Mouse (Mus musculus) gastrocnemius, postnatal 36 days (tissue): ENCODE measurements at regions not wholly inside any gene's neighbourhood (a gene's known extent, or its start where the extent isn't known, plus 50 kb on each side); places are given as distances from the start of the nearest gene placed in this dataset.

Experiments used
- microRNA-seq, 2 experiments: library from miRNA; unstranded; fragments of <30 nt; microRNA quantifications; one replicate each; pipeline ENCODE4 v1.2.0; 2021

Small RNA genes in the stretch of these regions (microRNA-seq; reads per million reads assigned to microRNA genes)
- gene Gm23694, result 0 reads per million in 2 experiments
- gene Gm24096, result 0 reads per million in 2 experiments
